In the genomic region with DNA sequence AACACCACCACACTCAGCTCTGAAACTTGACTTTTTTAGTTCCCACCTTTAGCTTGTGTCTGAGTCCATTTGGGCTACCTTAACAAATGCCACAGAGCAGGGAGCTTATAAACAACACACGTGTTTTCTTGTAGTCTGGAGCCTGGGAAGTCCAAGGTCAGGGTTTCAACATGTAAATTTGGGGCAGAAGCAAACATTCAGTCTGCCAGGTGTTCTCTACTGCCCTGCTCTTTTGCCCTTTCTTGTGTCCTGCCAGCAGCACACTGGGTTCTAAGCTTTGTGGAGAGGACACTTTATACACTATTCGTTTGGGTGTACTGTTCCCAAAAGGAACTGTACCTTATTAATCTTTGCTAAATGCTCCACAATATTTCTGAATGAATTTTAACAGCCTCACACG, we compare ENCODE assay signal across 26 mouse cellular contexts. TPM values are rescaled to one million over a fixed set of nuclear protein-coding genes. Genes with fewer than 3 reads are reported as not detected.
DNase-seq lines count a peak whose midpoint lies in the region; ATAC-seq and TF ChIP-seq lines count a peak whose summit lies in the region.
"Had no signal": no experiment of that assay in that cellular context is flagged by ENCODE, and none has a peak within 500 bp of the region (broad histone marks: within the 10 kb centered on the region; RNA-seq: fewer than 3 reads in every experiment).

No protein-coding gene starts in this region.

- no peaks in the 10 kb centered on the region for H3K27me3 ChIP-seq in liver, embryonic 16.5 days (ENCODE audit: control insufficient read depth, insufficient read depth, low read depth, low read length)
- H3K27me3 ChIP-seq in liver, embryonic 12.5 days (replicated peaks) = peaks cover 27% of the 10 kb centered on the region
- H3K27me3 ChIP-seq: CH12.LX; embryonic facial prominence, embryonic 13.5 days; forebrain, embryonic 12.5 days; forebrain, embryonic 15.5 days; heart, embryonic 15.5 days; hindbrain, embryonic 13.5 days; Patski had no signal

- no peak overlapping the region for H3K4me2 ChIP-seq in liver, embryonic 16.5 days (ENCODE audit: low read depth, low read length)
- H3K4me2 ChIP-seq in liver, embryonic 12.5 days = no peak overlapping the region
- H3K4me2 ChIP-seq: embryonic facial prominence, embryonic 13.5 days; forebrain, embryonic 12.5 days; forebrain, embryonic 15.5 days; heart, embryonic 12.5 days; heart, embryonic 15.5 days; hindbrain, embryonic 13.5 days had no signal

- no peak overlapping the region for H3K9ac ChIP-seq in liver, embryonic 16.5 days (ENCODE audit: low read depth, low read length)
- no peak overlapping the region for H3K9ac ChIP-seq in liver, embryonic 12.5 days
- H3K9ac ChIP-seq: embryonic facial prominence, embryonic 13.5 days; forebrain, embryonic 12.5 days; forebrain, embryonic 15.5 days; heart, embryonic 12.5 days; heart, embryonic 15.5 days; hindbrain, embryonic 13.5 days had no signal

- no peaks in the 10 kb centered on the region for H3K9me3 ChIP-seq in liver, embryonic 16.5 days (replicated peaks; ENCODE audit: control insufficient read depth, low read length)
- H3K9me3 ChIP-seq in liver, embryonic 12.5 days (replicated peaks) = no peaks in the 10 kb centered on the region
- H3K9me3 ChIP-seq: embryonic facial prominence, embryonic 10.5 days; embryonic facial prominence, embryonic 13.5 days; forebrain, embryonic 12.5 days; forebrain, embryonic 15.5 days; G1E; heart, embryonic 12.5 days; heart, embryonic 15.5 days; hindbrain, embryonic 10.5 days; hindbrain, embryonic 13.5 days had no signal

- H3K36me3 ChIP-seq in liver, embryonic 16.5 days (ENCODE audit: control insufficient read depth, insufficient read depth) = no peaks in the 10 kb centered on the region
- no peaks in the 10 kb centered on the region for H3K36me3 ChIP-seq in liver, embryonic 12.5 days
- H3K36me3 ChIP-seq: embryonic facial prominence, embryonic 10.5 days; embryonic facial prominence, embryonic 13.5 days; forebrain, embryonic 12.5 days; forebrain, embryonic 15.5 days; G1E; heart, embryonic 12.5 days; heart, embryonic 15.5 days; hindbrain, embryonic 10.5 days; hindbrain, embryonic 13.5 days had no signal

- TF ChIP-seq POLR2A in olfactory bulb, adult 2 months (IDR thresholded peaks at IDR 0.05; ENCODE audit: insufficient read depth, low read depth, low read length) = no peak

- no peaks in the 10 kb centered on the region for H3K4me1 ChIP-seq in liver, embryonic 16.5 days (ENCODE audit: control insufficient read depth, low read depth, low read length)
- no peaks in the 10 kb centered on the region for H3K4me1 ChIP-seq in liver, embryonic 12.5 days
- peaks cover 14% of the 10 kb centered on the region for H3K4me1 ChIP-seq in olfactory bulb, adult 2 months (ENCODE audit: control insufficient read depth, insufficient read depth, low read length)
- H3K4me1 ChIP-seq: embryonic facial prominence, embryonic 10.5 days; forebrain, embryonic 12.5 days; forebrain, embryonic 15.5 days; heart, embryonic 15.5 days; hindbrain, embryonic 13.5 days had no signal

- ATAC-seq in liver, embryonic 16.5 days (ENCODE audit: low read depth) = peak; percentile 51
- no peak for ATAC-seq in liver, embryonic 12.5 days
- ATAC-seq: forebrain, embryonic 15.5 days; hindbrain, embryonic 16.5 days; Patski had no signal

- no peak overlapping the region for H3K4me3 ChIP-seq in liver, embryonic 16.5 days (ENCODE audit: low read depth, low read length)
- no peak overlapping the region for H3K4me3 ChIP-seq in liver, embryonic 12.5 days
- no peak overlapping the region for H3K4me3 ChIP-seq in olfactory bulb, adult 2 months (ENCODE audit: insufficient read depth, low read depth, low read length)
- H3K4me3 ChIP-seq: embryonic facial prominence, embryonic 10.5 days; embryonic facial prominence, embryonic 13.5 days; erythroblast, embryonic 14.5 days; forebrain, embryonic 12.5 days; forebrain, embryonic 15.5 days; heart, embryonic 12.5 days; heart, embryonic 15.5 days; hindbrain, embryonic 10.5 days; hindbrain, embryonic 13.5 days had no signal

- WGBS in liver, embryonic 16.5 days (ENCODE audit: insufficient replicate concordance) = 53% methylated on average over 3 of the region's 3 CpGs
- 42% methylated on average over 3 of the region's 3 CpGs for WGBS in liver, embryonic 12.5 days (ENCODE audit: insufficient replicate concordance)
- 76% methylated on average over 3 of the region's 3 CpGs for WGBS in olfactory bulb, adult 2 months

- peak; percentile 22 for DNase-seq in adrenal gland, postnatal 14 days
- no peak for DNase-seq in adrenal gland, adult 2 months
- DNase-seq in kidney, adult 9 months = peak; percentile 59
- no peak for DNase-seq in kidney, adult 11 months
- DNase-seq: adrenal gland, postnatal 36 days; B cell, adult 2 months; cerebellum, adult 11-12 months; embryo, embryonic 11 days; gastrocnemius, postnatal 25 days; heart, postnatal 36 days had no signal

- no peak for TF ChIP-seq CTCF in olfactory bulb, adult 2 months (IDR thresholded peaks at IDR 0.05; ENCODE audit: insufficient read depth, low read depth, low read length)

- no peak overlapping the region for H3K27ac ChIP-seq in liver, embryonic 16.5 days (ENCODE audit: low read length)
- no peak overlapping the region for H3K27ac ChIP-seq in liver, embryonic 12.5 days
- 0 out of 2 replicates have a peak overlapping the region, but pooled peaks have one; percentile 34 for H3K27ac ChIP-seq in olfactory bulb, adult 2 months (ENCODE audit: insufficient read depth, low read depth, low read length)
- H3K27ac ChIP-seq: embryonic facial prominence, embryonic 10.5 days; embryonic facial prominence, embryonic 13.5 days; forebrain, embryonic 12.5 days; forebrain, embryonic 15.5 days; heart, embryonic 15.5 days; hindbrain, embryonic 10.5 days; hindbrain, embryonic 13.5 days had no signal

RNA-seq across cellular contexts. Expression of a gene that starts 27.0 kb away (rescaled TPM):
- 6.1 and 7.6 TPM in 2 replicates for total RNA-seq in adrenal gland, postnatal 14 days (2021)
- 1 to 10 TPM; 3.3 to 6.7 TPM for total RNA-seq in adrenal gland, adult 2 months (2021)
- 17.1 and 22.1 TPM in 2 replicates for polyA plus RNA-seq in adrenal gland, adult 2 months (2012; rRNA removed)
- 0.23 and 0.28 TPM in 2 replicates for polyA plus RNA-seq in liver, embryonic 16.5 days (2015; fragmentation: Nextera tagmentation; extraction: Ambion mirVana)
- 2.6 and 2.7 TPM in 2 replicates for polyA plus RNA-seq in liver, embryonic 12.5 days (2016; fragmentation: Nextera tagmentation; extraction: Ambion mirVana)
- polyA plus RNA-seq in olfactory bulb, adult 2 months (2012; ENCODE audit: insufficient read depth, insufficient read length, low replicate concordance, missing spikeins) = not detected in 2 replicates

RNA-seq across cellular contexts. Expression of a gene that starts 37.0 kb away (rescaled TPM):
- total RNA-seq in adrenal gland, postnatal 14 days (2021) = 26.1 and 28.6 TPM in 2 replicates
- 10 to 100 TPM; 34.8 to 44.2 TPM for total RNA-seq in adrenal gland, adult 2 months (2021)
- polyA plus RNA-seq in adrenal gland, adult 2 months (2012; rRNA removed) = 125 and 141 TPM in 2 replicates
- 22.5 and 23.5 TPM in 2 replicates for polyA plus RNA-seq in liver, embryonic 16.5 days (2015; fragmentation: Nextera tagmentation; extraction: Ambion mirVana)
- polyA plus RNA-seq in liver, embryonic 12.5 days (2016; fragmentation: Nextera tagmentation; extraction: Ambion mirVana) = 35.9 and 39.3 TPM in 2 replicates
- polyA plus RNA-seq in olfactory bulb, adult 2 months (2012; ENCODE audit: insufficient read depth, insufficient read length, low replicate concordance, missing spikeins) = not detected in 2 replicates

Comparison
In these comparisons a context has a peak if more than half of its experiments do, and no peak if none do; other contexts are left out.
1. DNase-seq: peak in adrenal gland, postnatal 14 days (single experiment) and kidney, adult 9 months (single experiment); none in adrenal gland, adult 2 months (single experiment) and kidney, adult 11 months (single experiment).
2. RNA of a gene that starts 37.0 kb away (polyA plus RNA-seq): 125 to 141 TPM in adrenal gland, adult 2 months, 35.9 to 39.3 TPM in liver, embryonic 12.5 days and 22.5 to 23.5 TPM in liver, embryonic 16.5 days; not detected in olfactory bulb, adult 2 months; every median in the first group is over 10 times any median in the second.